Mouse (Mus musculus) intestine, embryonic 16.5 days (tissue): ENCODE results near the gene Mapk9. TPM values are rescaled to one million over a fixed set of nuclear protein-coding genes. Genes with fewer than 3 reads are reported as not detected.

Experiments
- ATAC-seq: fragments of 200-750 bp; cut with Nextera tagmentation; 2 replicates; pipeline ENCODE4 v1.8.0; 2017; ENCODE audit warnings: moderate TSS enrichment, moderate library complexity
- H3K27ac ChIP-seq: fragments of 300-500 bp; sonication (generic); 2 replicates; pipeline ENCODE4 v1.5.1; 2014; ENCODE audit warnings: mild to moderate bottlenecking, low read length
- H3K27me3 ChIP-seq: fragments of 300-500 bp; sonication (generic); replicated peaks from 2 replicates; pipeline ENCODE4 v1.6.1; 2014; ENCODE audit warnings: low read length, control low read depth, mixed read lengths; ENCODE audit not compliant: control insufficient read depth, insufficient read depth
- H3K36me3 ChIP-seq: fragments of 300-500 bp; sonication (generic); 2 replicates; pipeline ENCODE4 v1.6.1; 2014; ENCODE audit warnings: low read length, control low read depth; ENCODE audit not compliant: control insufficient read depth, insufficient read depth
- H3K4me1 ChIP-seq: fragments of 300-500 bp; sonication (generic); 2 replicates; pipeline ENCODE4 v1.6.1; 2014; ENCODE audit warnings: low read length, control low read depth, mixed read lengths; ENCODE audit not compliant: control insufficient read depth, insufficient read depth
- H3K4me2 ChIP-seq: fragments of 300-500 bp; sonication (generic); 2 replicates; pipeline ENCODE4 v1.6.1; 2014; ENCODE audit warnings: low read depth, low read length, control low read depth
- H3K4me3 ChIP-seq: fragments of 300-500 bp; sonication (generic); 2 replicates; pipeline ENCODE4 v1.5.1; 2014; ENCODE audit warnings: mild to moderate bottlenecking, low read length
- H3K9ac ChIP-seq: fragments of 300-500 bp; sonication (generic); 2 replicates; pipeline ENCODE4 v1.6.1; 2014; ENCODE audit warnings: low read depth, low read length
- H3K9me3 ChIP-seq: fragments of 300-500 bp; sonication (generic); 2 replicates; pipeline ENCODE4 v1.6.1; 2016; ENCODE audit warnings: low read length, control low read depth; ENCODE audit not compliant: control insufficient read depth
- WGBS: fragments of 180-500 bp; shearing (Covaris S2); extraction: QIAGEN DNeasy Blood & Tissue Kit; methylation state at CpG from one replicate; pipeline ENCODE4 v1.1.7; 2014; 5-methylcytosine and 5-hydroxymethylcytosine counted together
- polyA plus RNA-seq: library from polyadenylated mRNA; unstranded; fragments of >200 nt; fragmentation: Nextera tagmentation; extraction: Ambion mirVana; gene quantifications from 2 replicates; pipeline ENCODE4 v1.2.1, GENCODE M21; 2015

The Mapk9 gene
- polyA plus RNA-seq, 1 experiment from 2014 or later, result 26.6 TPM

- ATAC-seq, result peak; percentile 1; the same call in 1 of the 2 replicates
- peak overlapping the region; percentile 78 for H3K9ac ChIP-seq
Observed at GRCm38 (mm10) chr11:49845958-49846357, 593 bp upstream of the Mapk9 start.

GRCm38 (mm10) chr11:49847071-49847810 is 690 bp downstream of the Mapk9 start:
- H3K4me3 ChIP-seq, result peak overlapping the region; percentile 90
- H3K36me3 ChIP-seq, result 0 out of 2 replicates have a peak, but pooled peaks cover 5% of the 10 kb centered on the region
- ATAC-seq, result no peak
- peaks cover 14% of the 10 kb centered on the region for H3K4me1 ChIP-seq
- H3K4me2 ChIP-seq, result peak overlapping the region; percentile 89
- 7% methylated on average over 29 of the region's 29 CpGs for WGBS
- peak overlapping the region; percentile 97 for H3K9ac ChIP-seq
- H3K27me3 ChIP-seq, result no peaks in the 10 kb centered on the region
- peak overlapping the region; percentile 87 for H3K27ac ChIP-seq
- H3K9me3 ChIP-seq, result no peaks in the 10 kb centered on the region

More at GRCm38 (mm10) chr11:49845958-49846357, 593 bp upstream of the Mapk9 start:
- H3K36me3 ChIP-seq, result 0 out of 2 replicates have a peak, but pooled peaks cover 5% of the 10 kb centered on the region
- 31% methylated on average over 11 of the region's 11 CpGs for WGBS
- H3K27ac ChIP-seq, result peak overlapping the region; percentile 66
- no peaks in the 10 kb centered on the region for H3K27me3 ChIP-seq
- H3K4me2 ChIP-seq, result peak overlapping the region; percentile 80
- H3K9me3 ChIP-seq, result no peaks in the 10 kb centered on the region
- H3K4me3 ChIP-seq, result peak overlapping the region; percentile 90
- H3K4me1 ChIP-seq, result peaks cover 14% of the 10 kb centered on the region

GRCm38 (mm10) chr11:49847811-49848078 is 1.2 kb downstream of the Mapk9 start:
- 69% methylated on average over 2 of the region's 2 CpGs for WGBS
- no peak for ATAC-seq
- Histone ChIP-seq H3K4me1 (peaks cover 14% of the 10 kb centered on the region), H3K27me3 (no peaks in the 10 kb centered on the region), H3K4me2 (peak overlapping the region; percentile 89), H3K36me3 (0 out of 2 replicates have a peak, but pooled peaks cover 5% of the 10 kb centered on the region), H3K4me3 (peak overlapping the region; percentile 90), H3K9me3 (no peaks in the 10 kb centered on the region), H3K9ac (peak overlapping the region; percentile 97; the same call in 1 of the 2 replicates), H3K27ac (no peak overlapping the region)

GRCm38 (mm10) chr11:49848080-49848815 is 1.7 kb downstream of the Mapk9 start:
- no peak overlapping the region for H3K4me3 ChIP-seq

GRCm38 (mm10) chr11:49850331-49850730 is 3.8 kb downstream of the Mapk9 start:
- 0 out of 2 replicates have a peak, but pooled peaks cover 5% of the 10 kb centered on the region for H3K36me3 ChIP-seq
- no peaks in the 10 kb centered on the region for H3K9me3 ChIP-seq
- H3K4me3 ChIP-seq, result no peak overlapping the region
- H3K27ac ChIP-seq, result no peak overlapping the region
- H3K9ac ChIP-seq, result no peak overlapping the region
- no peaks in the 10 kb centered on the region for H3K27me3 ChIP-seq
- H3K4me1 ChIP-seq, result peaks cover 14% of the 10 kb centered on the region
- no peak overlapping the region for H3K4me2 ChIP-seq
- no peak for ATAC-seq
- 88% methylated on average over 7 of the region's 7 CpGs for WGBS

More at GRCm38 (mm10) chr11:49848080-49848815, 1.7 kb downstream of the Mapk9 start:
- Histone ChIP-seq H3K36me3 (0 out of 2 replicates have a peak, but pooled peaks cover 5% of the 10 kb centered on the region), H3K4me2 (peak overlapping the region; percentile 4; the same call in 1 of the 2 replicates), H3K9me3 (no peaks in the 10 kb centered on the region), H3K27ac (no peak overlapping the region), H3K27me3 (no peaks in the 10 kb centered on the region), H3K4me1 (peaks cover 14% of the 10 kb centered on the region), H3K9ac (no peak overlapping the region)
- no peak for ATAC-seq
- WGBS, result 73% methylated on average over 4 of the region's 4 CpGs

- no peak for ATAC-seq
- WGBS, result 76% methylated on average over 5 of the region's 5 CpGs
- no peak overlapping the region for H3K27ac ChIP-seq
- H3K9ac ChIP-seq, result no peak overlapping the region
- no peak overlapping the region for H3K4me2 ChIP-seq
- H3K36me3 ChIP-seq, result 0 out of 2 replicates have a peak, but pooled peaks cover under 1% of the 10 kb centered on the region
- H3K9me3 ChIP-seq, result no peaks in the 10 kb centered on the region
- H3K4me3 ChIP-seq, result no peak overlapping the region
- H3K4me1 ChIP-seq, result no peaks in the 10 kb centered on the region
- H3K27me3 ChIP-seq, result no peaks in the 10 kb centered on the region
Observed at GRCm38 (mm10) chr11:49855144-49855543, 8.6 kb downstream of the Mapk9 start.

GRCm38 (mm10) chr11:49861139-49861538 is 14.6 kb downstream of the Mapk9 start:
- 88% methylated on average over 4 of the region's 4 CpGs for WGBS
- Histone ChIP-seq H3K36me3 (no peaks in the 10 kb centered on the region), H3K4me3 (no peak overlapping the region), H3K9me3 (no peaks in the 10 kb centered on the region), H3K4me2 (no peak overlapping the region), H3K9ac (no peak overlapping the region), H3K4me1 (no peaks in the 10 kb centered on the region), H3K27me3 (no peaks in the 10 kb centered on the region), H3K27ac (no peak overlapping the region)
- no peak for ATAC-seq

GRCm38 (mm10) chr11:49863926-49864325 is 17.4 kb downstream of the Mapk9 start:
- no peaks in the 10 kb centered on the region for H3K9me3 ChIP-seq
- no peak overlapping the region for H3K27ac ChIP-seq
- ATAC-seq, result no peak
- no peak overlapping the region for H3K4me2 ChIP-seq
- H3K36me3 ChIP-seq, result no peaks in the 10 kb centered on the region
- H3K27me3 ChIP-seq, result no peaks in the 10 kb centered on the region
- no peak overlapping the region for H3K4me3 ChIP-seq
- no peaks in the 10 kb centered on the region for H3K4me1 ChIP-seq
- H3K9ac ChIP-seq, result no peak overlapping the region

- WGBS, result 82% methylated on average over 5 of the region's 5 CpGs
- no peaks in the 10 kb centered on the region for H3K4me1 ChIP-seq
- no peak overlapping the region for H3K27ac ChIP-seq
- no peak overlapping the region for H3K4me2 ChIP-seq
- H3K9me3 ChIP-seq, result no peaks in the 10 kb centered on the region
- H3K36me3 ChIP-seq, result 0 out of 2 replicates have a peak, but pooled peaks cover 2% of the 10 kb centered on the region
- no peak overlapping the region for H3K4me3 ChIP-seq
- no peak for ATAC-seq
- no peak overlapping the region for H3K9ac ChIP-seq
- no peaks in the 10 kb centered on the region for H3K27me3 ChIP-seq
Observed at GRCm38 (mm10) chr11:49867320-49867719, 20.8 kb downstream of the Mapk9 start.
